Mouse (Mus musculus): ENCODE results near the gene Wipi1. TPM values are rescaled to one million over a fixed set of nuclear protein-coding genes. Genes with fewer than 3 reads are reported as not detected.

Gene Wipi1
- total and polyA plus RNA-seq, 2 experiments from 2014 or later: 10.9 to 16.5 TPM

- Histone ChIP-seq H3K27ac (ENCODE audit: low read depth, low read length) (no peak overlapping the region), H3K36me3 (ENCODE audit: insufficient read depth) (no peaks in the 10 kb centered on the region), H3K4me3 (ENCODE audit: low read depth, low read length) (no peak overlapping the region), H3K9ac (no peak overlapping the region), H3K4me2 (ENCODE audit: low read depth) (no peak overlapping the region), H3K9me3 (ENCODE audit: low read length) (no peaks in the 10 kb centered on the region), H3K27me3 (ENCODE audit: insufficient read depth, low read length) (no peaks in the 10 kb centered on the region), H3K4me1 (ENCODE audit: insufficient read depth) (no peaks in the 10 kb centered on the region)
- WGBS: 86% methylated on average over 4 of the region's 4 CpGs
- TF ChIP-seq CTCF (IDR thresholded peaks at IDR 0.05; ENCODE audit: low read depth): no peak
- no peak for ATAC-seq
- DNase-seq: no peak
Observed at GRCm38 (mm10) chr11:109591511-109591910, 20.3 kb downstream of the Wipi1 start.

DNA sequence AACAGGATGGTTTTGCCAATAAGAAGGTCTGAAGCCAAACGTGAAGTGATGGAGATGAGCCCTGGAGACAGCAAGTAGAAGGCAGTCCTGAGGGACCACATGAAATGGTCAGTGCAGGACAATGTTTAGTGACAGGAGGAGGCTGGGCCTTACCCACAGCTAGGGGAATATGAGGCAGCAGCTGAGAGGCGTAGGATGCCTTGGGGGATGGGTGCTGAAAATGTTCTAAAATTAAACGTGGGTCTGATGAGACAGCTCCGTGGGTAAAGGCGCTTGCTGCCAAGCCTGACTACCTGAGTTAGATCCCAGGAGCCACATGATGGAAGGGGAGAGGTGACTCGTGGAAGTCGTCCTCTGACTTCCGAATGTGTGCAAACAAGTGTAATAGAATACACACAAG, 21.8 kb downstream of the Wipi1 start:
- no peak for TF ChIP-seq CTCF (IDR thresholded peaks at IDR 0.05; ENCODE audit: low read depth)
- Histone ChIP-seq H3K27me3 (ENCODE audit: insufficient read depth, low read length) (no peaks in the 10 kb centered on the region), H3K4me1 (ENCODE audit: insufficient read depth) (no peaks in the 10 kb centered on the region), H3K4me2 (ENCODE audit: low read depth) (no peak overlapping the region), H3K27ac (ENCODE audit: low read depth, low read length) (no peak overlapping the region), H3K36me3 (ENCODE audit: insufficient read depth) (no peaks in the 10 kb centered on the region), H3K9me3 (ENCODE audit: low read length) (no peaks in the 10 kb centered on the region), H3K9ac (no peak overlapping the region), H3K4me3 (ENCODE audit: low read depth, low read length) (no peak overlapping the region)
- no peak for DNase-seq
- no peak for ATAC-seq
- 85% methylated on average over 8 of the region's 8 CpGs for WGBS

DNA sequence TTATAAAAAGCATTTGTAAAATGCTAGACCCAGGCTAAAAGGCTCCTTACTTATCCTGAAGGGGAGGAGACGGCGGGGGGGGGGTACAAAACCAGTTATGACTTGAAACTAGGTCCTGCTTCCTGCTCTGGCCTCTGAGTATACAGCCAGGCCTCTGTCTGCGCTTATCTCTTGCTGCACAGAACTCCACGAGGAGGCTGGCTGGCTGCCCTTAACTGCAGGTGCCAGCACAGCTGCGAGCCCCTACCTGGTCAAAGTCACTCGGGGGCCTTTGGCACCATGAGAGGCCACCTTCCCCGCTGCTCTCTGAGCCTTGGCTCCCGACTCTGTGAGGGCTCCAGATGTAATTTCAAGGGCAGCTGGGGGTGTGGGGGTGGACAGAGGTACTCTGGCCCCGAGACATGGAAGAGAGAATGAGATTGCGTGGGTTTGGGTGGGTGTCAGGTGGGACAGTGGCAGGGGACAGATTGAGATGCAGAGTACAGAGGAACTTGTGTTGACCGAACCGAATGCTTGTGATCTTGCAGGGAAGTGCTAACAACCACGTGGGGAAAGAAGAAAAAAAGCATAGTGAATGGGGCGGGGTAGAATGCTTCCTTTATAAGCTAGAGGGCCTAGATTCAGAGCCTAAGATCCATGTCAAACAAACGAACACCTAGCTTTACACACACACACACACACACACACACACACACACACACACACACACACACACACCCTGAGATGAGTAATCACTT, 24.0 kb downstream of the Wipi1 start:
- Histone ChIP-seq H3K9ac (no peak overlapping the region), H3K4me1 (ENCODE audit: insufficient read depth) (no peaks in the 10 kb centered on the region), H3K36me3 (ENCODE audit: insufficient read depth) (no peaks in the 10 kb centered on the region), H3K27ac (ENCODE audit: low read depth, low read length) (no peak overlapping the region), H3K4me3 (ENCODE audit: low read depth, low read length) (no peak overlapping the region), H3K9me3 (ENCODE audit: low read length) (no peaks in the 10 kb centered on the region), H3K4me2 (ENCODE audit: low read depth) (no peak overlapping the region), H3K27me3 (ENCODE audit: insufficient read depth, low read length) (no peaks in the 10 kb centered on the region)
- ATAC-seq (no peak), DNase-seq (no peak)
- TF ChIP-seq CTCF (IDR thresholded peaks at IDR 0.05; ENCODE audit: low read depth): no peak
- 72% methylated on average over 15 of the region's 15 CpGs for WGBS

DNA sequence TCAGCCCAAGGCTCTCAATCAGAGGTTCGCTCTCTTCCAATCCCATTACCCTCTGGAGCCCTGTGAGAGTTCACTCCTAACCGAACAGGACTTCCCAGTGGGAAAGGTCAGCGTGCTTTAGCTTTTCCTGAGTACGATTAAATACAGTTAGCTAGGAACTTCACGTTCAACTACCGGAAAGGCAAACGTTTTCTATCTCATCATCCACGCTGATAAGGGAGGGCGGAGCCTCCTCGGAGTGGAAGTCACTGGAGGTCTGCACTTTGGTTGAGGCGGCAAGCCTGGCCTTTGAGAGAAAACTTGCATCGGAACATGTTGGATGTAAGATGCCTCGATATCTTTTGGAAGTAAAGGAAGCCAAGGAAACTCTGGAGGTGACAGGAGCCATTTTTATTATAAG, 24.7 kb downstream of the Wipi1 start:
- no peaks in the 10 kb centered on the region for H3K4me1 ChIP-seq (ENCODE audit: insufficient read depth)
- 72% methylated on average over 13 of the region's 13 CpGs for WGBS
- H3K9ac ChIP-seq: no peak overlapping the region
- TF ChIP-seq CTCF (IDR thresholded peaks at IDR 0.05; ENCODE audit: low read depth): no peak
- H3K36me3 ChIP-seq (ENCODE audit: insufficient read depth): 0 out of 2 replicates have a peak, but pooled peaks cover under 1% of the 10 kb centered on the region
- no peak overlapping the region for H3K4me2 ChIP-seq (ENCODE audit: low read depth)
- ATAC-seq (no peak), DNase-seq (no peak)
- H3K27me3 ChIP-seq (ENCODE audit: insufficient read depth, low read length): no peaks in the 10 kb centered on the region
- no peak overlapping the region for H3K27ac ChIP-seq (ENCODE audit: low read depth, low read length)
- H3K9me3 ChIP-seq (ENCODE audit: low read length): no peaks in the 10 kb centered on the region
- H3K4me3 ChIP-seq (ENCODE audit: low read depth, low read length): no peak overlapping the region

- Histone ChIP-seq H3K27me3 (ENCODE audit: insufficient read depth, low read length) (no peaks in the 10 kb centered on the region), H3K4me3 (ENCODE audit: low read depth, low read length) (no peak overlapping the region), H3K9me3 (ENCODE audit: low read length) (no peaks in the 10 kb centered on the region), H3K27ac (ENCODE audit: low read depth, low read length) (no peak overlapping the region), H3K4me2 (ENCODE audit: low read depth) (no peak overlapping the region), H3K4me1 (ENCODE audit: insufficient read depth) (no peaks in the 10 kb centered on the region), H3K36me3 (ENCODE audit: insufficient read depth) (peaks cover 6% of the 10 kb centered on the region; the same call in 1 of the 2 replicates), H3K9ac (no peak overlapping the region)
- WGBS: 69% methylated on average over 2 of the region's 2 CpGs
- TF ChIP-seq CTCF (IDR thresholded peaks at IDR 0.05; ENCODE audit: low read depth): no peak
- ATAC-seq (no peak), DNase-seq (no peak)
Observed at GRCm38 (mm10) chr11:109586424-109586823, 25.3 kb downstream of the Wipi1 start.

- Histone ChIP-seq H3K27me3 (ENCODE audit: insufficient read depth, low read length) (no peaks in the 10 kb centered on the region), H3K36me3 (ENCODE audit: insufficient read depth) (peaks cover 6% of the 10 kb centered on the region; the same call in 1 of the 2 replicates), H3K4me3 (ENCODE audit: low read depth, low read length) (no peak overlapping the region), H3K4me2 (ENCODE audit: low read depth) (no peak overlapping the region), H3K9ac (no peak overlapping the region), H3K9me3 (ENCODE audit: low read length) (no peaks in the 10 kb centered on the region), H3K27ac (ENCODE audit: low read depth, low read length) (no peak overlapping the region), H3K4me1 (ENCODE audit: insufficient read depth) (no peaks in the 10 kb centered on the region)
- DNase-seq (peak; percentile 86), ATAC-seq (peak; percentile 77)
- WGBS: 45% methylated on average over 11 of the region's 11 CpGs
- peak; percentile 98 for TF ChIP-seq CTCF (IDR thresholded peaks at IDR 0.05; ENCODE audit: low read depth)
Observed at GRCm38 (mm10) chr11:109584843-109585713, 26.7 kb downstream of the Wipi1 start.

DNA sequence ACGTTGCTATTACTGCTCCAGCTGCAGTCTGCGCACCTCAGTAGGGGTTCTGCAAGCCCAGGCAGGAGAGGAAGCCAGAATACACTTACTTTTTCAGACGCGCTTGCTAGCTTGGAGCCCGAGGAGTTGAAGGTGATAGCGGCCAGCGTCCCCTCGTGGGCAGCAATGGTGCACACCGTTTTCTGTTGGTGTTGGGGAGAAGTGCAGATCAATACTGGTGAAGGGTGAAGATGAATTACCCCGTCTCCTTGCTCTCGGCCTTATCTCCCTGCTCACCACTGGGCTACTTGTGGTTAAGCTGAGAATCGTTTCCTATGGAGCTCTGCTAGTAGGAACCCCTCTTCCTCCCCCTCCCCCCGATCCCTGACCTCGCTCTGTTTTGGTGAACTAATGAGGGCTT, 27.8 kb downstream of the Wipi1 start:
- Histone ChIP-seq H3K4me2 (ENCODE audit: low read depth) (no peak overlapping the region), H3K9me3 (ENCODE audit: low read length) (no peaks in the 10 kb centered on the region), H3K27me3 (ENCODE audit: insufficient read depth, low read length) (no peaks in the 10 kb centered on the region), H3K4me3 (ENCODE audit: low read depth, low read length) (no peak overlapping the region), H3K36me3 (ENCODE audit: insufficient read depth) (peaks cover 6% of the 10 kb centered on the region; the same call in 1 of the 2 replicates), H3K4me1 (ENCODE audit: insufficient read depth) (no peaks in the 10 kb centered on the region), H3K27ac (ENCODE audit: low read depth, low read length) (no peak overlapping the region), H3K9ac (no peak overlapping the region)
- WGBS: 87% methylated on average over 14 of the region's 14 CpGs
- ATAC-seq: no peak
- TF ChIP-seq CTCF (IDR thresholded peaks at IDR 0.05; ENCODE audit: low read depth): no peak
- no peak for DNase-seq
